Mouse (Mus musculus): ENCODE data around the gene Tmem201.

The Tmem201 gene

GRCm38 (mm10) chr4:149683875-149684274 is 54.0 kb downstream of the Tmem201 start:
- DNase-seq (ENCODE audit: low spot score in 2 of 2): no peak

GRCm38 (mm10) chr4:149679056-149679770 is 58.6 kb downstream of the Tmem201 start:
- no peak for DNase-seq (ENCODE audit: low spot score in 2 of 2)

GRCm38 (mm10) chr4:149678006-149678405 is 59.8 kb downstream of the Tmem201 start:
- no peak for DNase-seq (ENCODE audit: low spot score in 2 of 2)

GRCm38 (mm10) chr4:149675378-149676261 is 62.2 kb downstream of the Tmem201 start:
- peak; percentile 50 to 61 for DNase-seq (ENCODE audit: low spot score in 2 of 2)

GRCm38 (mm10) chr4:149674814-149675377 is 62.9 kb downstream of the Tmem201 start:
- DNase-seq (ENCODE audit: low spot score in 2 of 2): no peak

GRCm38 (mm10) chr4:149672747-149673146 is 65.1 kb downstream of the Tmem201 start:
- DNase-seq (ENCODE audit: low spot score in 2 of 2): no peak

- no peak for DNase-seq (ENCODE audit: low spot score in 2 of 2)
Observed at GRCm38 (mm10) chr4:149671175-149671574, 66.7 kb downstream of the Tmem201 start.

GRCm38 (mm10) chr4:149665692-149666090 is 72.2 kb downstream of the Tmem201 start:
- no peak for DNase-seq (ENCODE audit: low spot score in 2 of 2)

Measured in right cerebral cortex, postnatal 36 days (tissue).